Mouse (Mus musculus) lung, adult 2 months (tissue): ENCODE results near the gene Galntl6.

Source experiments
- CTCF ChIP-seq: fragments of 200-500 bp; IDR thresholded peaks from 2 replicates; pipeline ENCODE4 v1.5.1; 2011; ENCODE audit warnings: mild to moderate bottlenecking, low read length, control low read depth; ENCODE audit not compliant: insufficient read depth
- POLR2A ChIP-seq: fragments of 200-500 bp; IDR thresholded peaks from 2 replicates; pipeline ENCODE4 v1.6.1; 2011; ENCODE audit warnings: low read depth, mild to moderate bottlenecking, control low read depth, low read length, borderline replicate concordance; ENCODE audit errors: extremely low read depth

DNA sequence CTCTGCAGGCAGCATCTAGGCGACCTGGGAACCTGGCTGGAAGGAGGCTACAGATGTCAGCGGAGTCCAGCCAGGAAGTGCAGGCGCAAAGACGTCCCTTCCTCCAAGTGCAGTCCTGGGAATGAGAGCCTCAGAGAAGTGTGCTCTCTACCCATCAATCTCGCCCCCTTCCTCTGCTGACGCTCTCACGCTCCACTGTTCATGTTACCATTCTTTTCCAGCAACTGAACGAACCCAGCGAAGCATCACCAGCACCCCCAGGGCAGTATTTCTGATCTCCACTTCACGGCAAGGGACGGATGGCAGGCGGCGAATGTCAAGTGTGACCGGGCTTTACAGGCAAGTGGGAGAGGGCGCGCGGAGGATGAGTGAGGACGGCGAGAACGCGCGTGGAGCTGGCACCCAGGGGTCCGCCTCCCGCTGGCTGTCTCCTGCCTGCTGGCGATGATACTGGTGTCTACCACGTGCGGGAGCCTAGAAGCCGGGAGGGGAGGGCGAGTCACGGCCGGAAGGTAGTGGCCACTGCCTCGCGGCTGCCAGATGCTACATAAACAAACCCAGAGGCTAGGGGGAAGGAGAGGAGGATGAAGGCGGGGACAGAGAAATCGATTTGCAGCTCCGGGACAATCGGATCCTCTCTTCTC, at the start of gene Galntl6:
- TF ChIP-seq CTCF (no peak), POLR2A (no peak)
